Mouse (Mus musculus): Measurements from ENCODE around the gene Igfals. TPM values are rescaled to one million over a fixed set of nuclear protein-coding genes. Genes with fewer than 3 reads are reported as not detected.

Igfals gene
- polyA plus RNA-seq, 1 experiment = not detected

GRCm38 (mm10) chr17:24847386-24847785 is 18.4 kb upstream of the Igfals start:
- Histone ChIP-seq H3K4me1 (ENCODE audit: control insufficient read depth, insufficient read depth, low read length) (peaks cover 12% of the 10 kb centered on the region), H3K27ac (ENCODE audit: insufficient read depth, low read depth, low read length) (no peak overlapping the region), H3K4me3 (ENCODE audit: insufficient read depth, low read length) (no peak overlapping the region)
- no peak for TF ChIP-seq CTCF (IDR thresholded peaks at IDR 0.05; ENCODE audit: low read depth, low read length)
- TF ChIP-seq POLR2A (IDR thresholded peaks at IDR 0.05; ENCODE audit: borderline replicate concordance, low read depth, low read length) = no peak

GRCm38 (mm10) chr17:24848600-24849031 is 17.2 kb upstream of the Igfals start:
- H3K4me3 ChIP-seq (ENCODE audit: insufficient read depth, low read length) = peak overlapping the region; percentile 60
- peak overlapping the region; percentile 69 for H3K27ac ChIP-seq (ENCODE audit: insufficient read depth, low read depth, low read length)
- TF ChIP-seq CTCF (IDR thresholded peaks at IDR 0.05; ENCODE audit: low read depth, low read length) (no peak), POLR2A (IDR thresholded peaks at IDR 0.05; ENCODE audit: borderline replicate concordance, low read depth, low read length) (no peak)
- H3K4me1 ChIP-seq (ENCODE audit: control insufficient read depth, insufficient read depth, low read length) = peaks cover 12% of the 10 kb centered on the region

- Histone ChIP-seq H3K4me1 (ENCODE audit: control insufficient read depth, insufficient read depth, low read length) (peaks cover 12% of the 10 kb centered on the region), H3K4me3 (ENCODE audit: insufficient read depth, low read length) (peak overlapping the region; percentile 75), H3K27ac (ENCODE audit: insufficient read depth, low read depth, low read length) (peak overlapping the region; percentile 82)
- TF ChIP-seq CTCF (IDR thresholded peaks at IDR 0.05; ENCODE audit: low read depth, low read length) (no peak), POLR2A (IDR thresholded peaks at IDR 0.05; ENCODE audit: borderline replicate concordance, low read depth, low read length) (peak; percentile 13; the same call in 1 of the 2 replicates)
Measured at GRCm38 (mm10) chr17:24849733-24850064, 16.1 kb upstream of the Igfals start.

GRCm38 (mm10) chr17:24850065-24850772 is 15.6 kb upstream of the Igfals start, which contains the start of gene Fahd1:
TSS of gene Fahd1 (minus strand) at chr17:24850364.
- Histone ChIP-seq H3K27ac (ENCODE audit: insufficient read depth, low read depth, low read length) (peak within 1 kb of the TSS; percentile 82), H3K4me3 (ENCODE audit: insufficient read depth, low read length) (peak within 1 kb of the TSS; percentile 87), H3K4me1 (ENCODE audit: control insufficient read depth, insufficient read depth, low read length) (peaks cover 11% of the 10 kb centered on the region)
- TF ChIP-seq POLR2A (IDR thresholded peaks at IDR 0.05; ENCODE audit: borderline replicate concordance, low read depth, low read length) (no peak; the same call in 1 of the 2 replicates), CTCF (IDR thresholded peaks at IDR 0.05; ENCODE audit: low read depth, low read length) (no peak)

GRCm38 (mm10) chr17:24850773-24851127 is 15.0 kb upstream of the Igfals start:
- no peak for TF ChIP-seq POLR2A (IDR thresholded peaks at IDR 0.05; ENCODE audit: borderline replicate concordance, low read depth, low read length)
- TF ChIP-seq CTCF (IDR thresholded peaks at IDR 0.05; ENCODE audit: low read depth, low read length) = 0 out of 2 replicates have a peak, but pooled peaks have one; percentile 10
- H3K4me3 ChIP-seq (ENCODE audit: insufficient read depth, low read length) = peak overlapping the region; percentile 87
- H3K27ac ChIP-seq (ENCODE audit: insufficient read depth, low read depth, low read length) = peak overlapping the region; percentile 73
- peaks cover 14% of the 10 kb centered on the region for H3K4me1 ChIP-seq (ENCODE audit: control insufficient read depth, insufficient read depth, low read length)

- H3K4me1 ChIP-seq (ENCODE audit: control insufficient read depth, insufficient read depth, low read length) = peaks cover 13% of the 10 kb centered on the region
Measured at GRCm38 (mm10) chr17:24851381-24852125, 14.2 kb upstream of the Igfals start.

GRCm38 (mm10) chr17:24855838-24856464 is 9.8 kb upstream of the Igfals start:
- H3K4me1 ChIP-seq (ENCODE audit: control insufficient read depth, insufficient read depth, low read length) = peaks cover 12% of the 10 kb centered on the region

More at GRCm38 (mm10) chr17:24851381-24852125, 14.2 kb upstream of the Igfals start:
- Histone ChIP-seq H3K27ac (ENCODE audit: insufficient read depth, low read depth, low read length) (peak overlapping the region; percentile 73), H3K4me3 (ENCODE audit: insufficient read depth, low read length) (peak overlapping the region; percentile 87)
- TF ChIP-seq POLR2A (IDR thresholded peaks at IDR 0.05; ENCODE audit: borderline replicate concordance, low read depth, low read length) (no peak), CTCF (IDR thresholded peaks at IDR 0.05; ENCODE audit: low read depth, low read length) (no peak)

GRCm38 (mm10) chr17:24856589-24856988 is 9.2 kb upstream of the Igfals start:
- Histone ChIP-seq H3K4me1 (ENCODE audit: control insufficient read depth, insufficient read depth, low read length) (peaks cover 11% of the 10 kb centered on the region), H3K27ac (ENCODE audit: insufficient read depth, low read depth, low read length) (no peak overlapping the region), H3K4me3 (ENCODE audit: insufficient read depth, low read length) (no peak overlapping the region)
- TF ChIP-seq POLR2A (IDR thresholded peaks at IDR 0.05; ENCODE audit: borderline replicate concordance, low read depth, low read length) = no peak
- TF ChIP-seq CTCF (IDR thresholded peaks at IDR 0.05; ENCODE audit: low read depth, low read length) = no peak

More at GRCm38 (mm10) chr17:24855838-24856464, 9.8 kb upstream of the Igfals start:
- TF ChIP-seq POLR2A (IDR thresholded peaks at IDR 0.05; ENCODE audit: borderline replicate concordance, low read depth, low read length) (no peak), CTCF (IDR thresholded peaks at IDR 0.05; ENCODE audit: low read depth, low read length) (no peak)
- Histone ChIP-seq H3K27ac (ENCODE audit: insufficient read depth, low read depth, low read length) (no peak overlapping the region), H3K4me3 (ENCODE audit: insufficient read depth, low read length) (no peak overlapping the region)

GRCm38 (mm10) chr17:24857831-24858470 is 7.8 kb upstream of the Igfals start:
- no peak for TF ChIP-seq POLR2A (IDR thresholded peaks at IDR 0.05; ENCODE audit: borderline replicate concordance, low read depth, low read length)
- no peak overlapping the region for H3K4me3 ChIP-seq (ENCODE audit: insufficient read depth, low read length)
- peaks cover 7% of the 10 kb centered on the region for H3K4me1 ChIP-seq (ENCODE audit: control insufficient read depth, insufficient read depth, low read length)
- no peak overlapping the region for H3K27ac ChIP-seq (ENCODE audit: insufficient read depth, low read depth, low read length)

Measured in bone marrow macrophage, adult 2 months (primary cell).